Mouse (Mus musculus): ENCODE data around the gene Spata31d1b. TPM values are rescaled to one million over a fixed set of nuclear protein-coding genes. Genes with fewer than 3 reads are reported as not detected.
"Not testable (repeated sequence)": the region's sequence is repeated elsewhere in the genome, so short reads cannot be mapped to it uniquely, and the experiment has no call there.

Gene Spata31d1b
- total RNA-seq, 2 experiments from 2014 or later, result not detected

DNA sequence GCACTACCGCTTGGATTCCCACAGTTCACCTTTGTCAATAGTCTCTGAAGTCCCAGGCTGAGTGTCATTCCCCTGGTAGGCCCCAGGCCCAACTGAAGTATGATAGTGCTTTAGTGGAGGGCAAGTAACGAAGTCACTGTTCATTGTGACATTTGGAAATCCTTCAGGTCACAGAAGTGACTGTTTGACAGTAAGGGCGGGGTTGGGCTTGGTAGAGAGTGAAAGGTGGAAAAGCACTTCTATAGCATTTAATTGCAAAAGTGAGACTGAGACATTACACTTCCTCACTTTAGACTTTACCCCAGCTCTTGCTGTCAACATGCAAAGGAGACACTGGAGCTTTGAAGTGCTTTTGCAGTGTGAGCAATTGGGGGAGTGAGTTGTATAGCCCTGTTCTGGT lies 18.1 kb upstream of the Spata31d1b start, which contains the start of gene 4921517D22Rik:
Gene 4921517D22Rik, minus strand, starts transcription at position 101 of the 400 bp plus-strand sequence.
- no peak for DNase-seq (ENCODE audit: low spot score)

DNA sequence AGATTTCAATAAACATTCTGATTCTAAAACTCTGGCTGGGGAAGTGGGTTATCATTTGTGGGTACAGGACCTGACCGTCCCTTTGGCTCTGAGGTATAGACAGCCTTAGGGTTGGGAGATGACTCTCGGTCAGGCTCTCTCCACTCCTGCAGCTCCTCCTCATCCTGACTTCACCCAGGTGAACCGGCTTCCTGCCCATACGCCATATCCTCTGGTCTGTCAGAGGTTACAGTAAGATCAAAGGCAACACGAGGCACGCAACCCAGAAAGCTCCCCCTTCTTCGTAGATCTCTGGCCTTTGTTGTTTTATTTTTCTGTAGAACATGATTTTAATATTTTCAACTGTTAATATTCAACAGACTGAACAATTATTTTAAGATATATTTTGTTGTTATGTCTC lies 16.3 kb upstream of the Spata31d1b start:
- no peak for DNase-seq (ENCODE audit: low spot score)

DNA sequence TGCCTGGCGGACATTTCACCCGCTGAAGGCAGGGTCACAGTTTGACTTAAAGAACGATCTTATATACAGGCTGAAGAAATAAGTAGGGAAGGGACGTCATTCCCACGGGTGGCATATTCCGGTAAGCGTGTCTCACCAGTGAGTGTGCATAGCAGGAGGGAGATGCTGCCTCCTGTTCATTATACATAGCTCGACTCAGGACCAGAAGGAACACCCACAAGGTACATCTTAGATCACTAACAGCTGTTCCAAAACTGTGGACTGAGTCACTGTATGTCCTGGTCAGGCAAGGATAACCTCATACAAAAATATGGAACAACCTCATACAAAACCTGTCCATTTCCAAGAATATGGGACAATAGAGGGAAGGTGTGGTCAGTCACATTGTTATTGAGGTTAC lies 13.0 kb upstream of the Spata31d1b start:
- DNase-seq (ENCODE audit: low spot score), result no peak

- DNase-seq (ENCODE audit: low spot score), result not testable (repeated sequence)
These were observed 11.9 kb upstream of the Spata31d1b start for GRCm38 (mm10) chr13:59700137-59700536.

- no peak for DNase-seq (ENCODE audit: low spot score)
These were observed 8.6 kb upstream of the Spata31d1b start for GRCm38 (mm10) chr13:59703514-59703913.

DNA sequence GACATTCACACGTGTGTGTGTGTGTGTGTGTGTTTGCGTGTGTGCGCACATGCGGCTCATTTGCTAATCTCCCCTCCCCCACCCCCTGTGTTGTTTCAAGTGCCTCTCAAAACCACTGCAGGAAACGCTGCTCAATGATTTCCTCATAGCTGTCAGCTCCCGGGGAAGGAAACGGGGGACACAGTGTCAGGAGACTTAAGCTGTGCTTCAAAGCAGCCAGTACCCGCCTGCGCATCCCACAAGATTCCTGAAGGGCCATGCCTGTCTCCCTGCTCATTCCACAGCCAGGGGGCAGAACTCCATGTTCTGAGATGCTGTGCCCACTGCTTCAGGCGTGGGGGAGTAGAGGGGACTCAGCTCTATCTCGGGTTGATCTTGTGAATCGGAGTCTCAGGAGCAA lies 7.5 kb upstream of the Spata31d1b start:
- no peak for DNase-seq (ENCODE audit: low spot score)

- no peak for DNase-seq (ENCODE audit: low spot score)
These were observed 1.9 kb upstream of the Spata31d1b start, which contains the start of gene Spata31d1a for GRCm38 (mm10) chr13:59710230-59710629. Gene Spata31d1a (minus strand): TSS chr13:59710330.

GRCm38 (mm10) chr13:59713710-59714109 lies 1.6 kb downstream of the Spata31d1b start:
- DNase-seq (ENCODE audit: low spot score), result no peak

- DNase-seq (ENCODE audit: low spot score), result not testable (repeated sequence)
These were observed 6.9 kb downstream of the Spata31d1b start for GRCm38 (mm10) chr13:59718857-59719440.

- DNase-seq (ENCODE audit: low spot score), result no peak
These were observed 7.4 kb downstream of the Spata31d1b start for GRCm38 (mm10) chr13:59719475-59719874.

DNA sequence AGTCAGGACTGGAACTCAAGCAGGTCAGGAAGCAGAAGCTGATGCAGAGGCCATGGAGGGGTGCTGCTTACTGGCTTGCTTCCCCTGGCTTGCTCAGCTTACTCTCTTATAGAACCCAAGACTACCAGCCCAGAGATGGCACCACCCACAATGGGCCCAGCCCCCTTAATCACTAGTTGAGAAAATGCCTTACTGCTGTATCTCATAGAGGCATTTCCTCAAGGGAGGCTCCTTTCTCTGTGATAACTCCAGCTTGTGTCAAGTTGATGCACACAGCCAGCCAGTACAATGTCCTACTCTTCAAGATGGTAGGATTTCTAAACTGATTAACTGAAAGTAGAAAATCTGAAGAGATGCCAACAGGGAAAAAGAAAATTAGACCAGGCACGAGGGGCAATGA lies 10.0 kb downstream of the Spata31d1b start:
- not testable (repeated sequence) for DNase-seq (ENCODE audit: low spot score)

GRCm38 (mm10) chr13:59726139-59726867 lies 14.2 kb downstream of the Spata31d1b start:
- DNase-seq (ENCODE audit: low spot score), result no peak

DNA sequence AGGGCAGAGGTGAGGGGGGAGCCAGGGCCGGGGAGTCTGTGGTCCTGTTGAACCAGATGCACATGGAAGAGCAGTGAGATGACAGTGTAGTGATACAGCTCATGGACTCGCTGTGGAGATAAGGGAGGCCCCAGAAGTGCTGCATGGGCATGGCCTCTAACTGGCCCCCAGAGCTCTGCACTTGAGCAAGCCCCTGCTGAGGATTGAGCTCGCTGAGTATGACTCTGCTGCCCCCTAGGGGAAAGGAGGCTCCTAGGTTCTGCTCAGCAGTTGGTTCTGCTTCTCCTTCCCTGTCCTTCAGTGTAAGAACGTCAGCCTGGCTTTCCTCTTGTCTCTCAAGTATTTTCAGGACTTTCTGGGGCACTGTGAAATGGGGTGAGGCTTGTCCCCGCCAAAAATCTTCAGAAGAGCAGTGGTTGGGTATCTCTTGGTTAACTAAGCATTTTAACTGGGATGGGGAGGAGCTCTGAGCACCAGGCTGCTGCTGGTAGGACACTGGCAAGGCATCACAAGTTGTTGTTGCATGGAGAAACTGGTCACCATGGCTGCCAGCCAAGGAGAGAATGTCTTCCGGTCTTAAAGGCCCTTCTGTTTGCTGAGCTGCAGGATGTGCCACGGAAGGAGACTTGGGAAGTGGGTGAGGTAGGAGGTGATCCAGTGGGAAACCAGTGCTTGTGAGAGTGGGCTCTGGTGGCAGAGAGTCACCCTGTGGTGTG lies 16.5 kb downstream of the Spata31d1b start:
- peak; percentile 80 for DNase-seq (ENCODE audit: low spot score)

DNA sequence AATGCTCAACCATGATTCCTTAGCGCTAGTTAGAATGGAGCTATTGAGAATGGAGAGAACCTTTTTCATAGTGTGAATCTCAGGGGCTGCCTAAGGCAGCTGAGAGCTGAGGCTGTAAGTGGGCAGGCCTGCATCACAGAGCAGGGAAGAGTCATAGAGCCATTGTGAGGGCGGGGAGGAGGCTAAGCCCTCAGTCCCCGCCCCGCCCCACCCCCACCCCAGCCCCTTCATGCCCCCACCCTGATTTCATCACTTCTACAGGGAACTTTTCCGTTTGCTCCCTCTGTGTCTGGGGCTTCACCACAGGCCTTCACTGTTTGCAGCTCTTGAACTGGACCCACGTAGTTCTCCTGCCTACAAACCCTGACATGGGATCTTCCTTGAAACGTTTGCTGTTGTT lies 19.6 kb downstream of the Spata31d1b start, which contains the start of gene Spata31d1d:
Gene Spata31d1d, minus strand, starts transcription at position 101 of the 400 bp plus-strand sequence.
- DNase-seq (ENCODE audit: low spot score), result no peak

DNA sequence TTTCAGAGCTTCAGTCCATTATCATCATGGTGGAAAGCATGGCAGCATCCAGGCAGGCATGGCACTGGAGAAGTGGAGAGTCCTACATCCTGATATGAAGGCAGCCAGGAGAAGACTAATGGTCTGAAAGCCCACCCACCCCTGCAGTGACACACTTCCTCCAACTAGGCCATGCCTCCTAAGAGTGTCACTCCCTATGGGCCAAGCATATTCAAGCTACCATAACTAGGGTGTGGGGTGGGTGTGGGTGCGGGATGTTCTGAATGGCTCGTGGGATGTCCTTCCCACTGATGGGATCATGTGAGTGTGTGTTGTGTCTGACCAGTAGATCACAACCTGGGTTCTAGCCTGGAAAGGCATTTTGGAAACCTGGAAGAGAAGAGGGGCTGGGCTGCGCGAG lies 21.9 kb downstream of the Spata31d1b start:
- DNase-seq (ENCODE audit: low spot score), result no peak

GRCm38 (mm10) chr13:59734347-59734746 lies 22.3 kb downstream of the Spata31d1b start:
- DNase-seq (ENCODE audit: low spot score), result not testable (repeated sequence)

DNA sequence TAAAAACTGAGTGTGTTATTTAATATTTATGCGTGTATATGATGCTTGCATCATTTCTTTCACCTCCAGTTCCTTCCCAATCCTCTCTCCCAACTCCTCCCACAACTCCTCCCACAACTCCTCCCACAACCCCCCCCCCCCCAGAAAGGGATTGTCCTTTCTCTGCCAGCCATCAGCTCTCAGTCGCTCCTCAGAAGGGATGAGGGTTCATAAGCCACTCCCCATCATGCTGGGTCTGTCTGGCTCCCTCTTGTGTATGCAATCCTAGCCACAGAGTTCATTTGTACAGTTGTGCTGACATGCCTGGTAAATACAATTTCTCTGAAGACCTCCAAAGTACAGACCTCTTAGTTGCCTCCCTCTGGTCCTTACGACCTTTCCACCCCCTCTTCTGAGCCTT lies 23.1 kb downstream of the Spata31d1b start:
- no peak for DNase-seq (ENCODE audit: low spot score)

GRCm38 (mm10) chr13:59738455-59738854 lies 26.4 kb downstream of the Spata31d1b start:
- no peak for DNase-seq (ENCODE audit: low spot score)

DNA sequence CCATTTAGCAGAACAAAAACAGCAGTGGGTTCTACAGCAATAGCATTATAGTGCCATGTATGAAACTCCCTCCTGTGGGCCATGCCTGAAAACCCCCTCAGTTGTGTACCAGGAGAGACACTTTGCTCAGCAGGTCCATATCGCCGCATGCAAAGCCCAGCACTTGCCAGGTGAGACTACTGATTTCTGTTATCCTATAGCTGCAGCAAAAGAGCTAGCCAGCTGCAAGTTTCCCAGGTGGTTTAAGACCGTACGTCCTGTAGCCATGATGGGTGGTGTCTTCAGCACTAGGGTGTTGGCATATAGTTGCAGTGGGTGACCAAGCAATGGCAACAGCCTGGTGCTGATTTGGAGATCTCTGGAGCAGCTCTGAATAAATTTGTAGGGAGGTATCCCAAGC lies 27.3 kb downstream of the Spata31d1b start:
- no peak for DNase-seq (ENCODE audit: low spot score)

DNA sequence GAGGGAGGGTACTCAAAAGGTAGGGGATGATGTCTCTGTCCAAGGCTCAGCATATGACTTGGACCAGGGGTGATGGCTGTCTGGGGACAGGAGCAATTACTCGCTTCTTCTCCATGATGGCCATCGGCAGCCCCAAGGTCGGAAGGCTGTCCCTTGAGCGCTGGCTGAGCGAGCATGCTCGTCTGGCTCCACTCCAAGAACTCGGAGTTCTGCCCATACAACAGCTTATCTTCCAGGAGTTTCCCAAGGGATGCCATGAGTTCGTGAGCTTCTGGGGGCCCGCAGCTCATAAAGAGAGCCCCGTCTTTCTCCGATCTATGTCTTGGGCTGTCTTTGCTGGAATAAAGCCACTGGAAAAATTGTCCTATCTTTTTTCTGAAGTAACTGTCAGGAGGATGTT lies 29.0 kb downstream of the Spata31d1b start:
- peak; percentile 53 for DNase-seq (ENCODE audit: low spot score)

DNA sequence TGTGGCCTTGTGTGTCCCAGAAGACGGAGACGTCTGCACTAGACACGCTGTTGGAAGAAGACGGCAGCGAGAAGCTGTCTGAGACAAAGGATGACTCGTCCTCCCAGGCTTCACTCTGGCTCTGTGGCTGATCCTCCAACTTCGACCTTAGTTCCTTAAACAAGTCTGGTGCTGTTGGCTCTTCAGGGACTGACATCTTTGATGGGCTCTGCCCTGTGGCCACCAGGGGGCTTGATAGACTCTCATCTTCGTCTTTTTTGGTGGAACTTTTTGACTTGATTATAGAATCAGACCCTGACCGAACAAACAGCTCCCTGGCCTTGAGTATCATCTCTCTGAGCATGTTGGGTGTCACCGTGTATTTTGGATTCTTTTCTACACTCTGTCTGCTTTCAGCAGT lies 29.6 kb downstream of the Spata31d1b start:
- peak; percentile 11 for DNase-seq (ENCODE audit: low spot score)

DNA sequence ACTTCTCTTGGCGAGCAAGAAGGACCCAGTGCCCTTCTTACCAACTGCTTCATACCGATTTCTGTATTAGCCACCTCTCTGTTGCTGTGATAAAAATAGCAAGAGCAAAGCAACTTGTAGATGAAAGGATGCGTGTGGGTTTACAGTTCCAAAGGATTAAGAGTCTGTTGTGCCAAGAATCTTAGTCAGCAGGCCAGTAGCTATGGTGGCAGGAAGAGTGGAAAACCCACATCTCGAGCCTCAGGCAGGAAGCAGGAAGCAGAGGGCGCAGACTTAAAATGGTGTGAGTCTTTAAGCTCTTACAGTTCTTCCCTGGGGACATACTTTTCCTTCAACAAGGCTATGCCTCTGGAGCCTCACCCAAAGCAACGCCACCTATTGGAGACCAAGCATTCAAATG lies 33.4 kb downstream of the Spata31d1b start:
- DNase-seq (ENCODE audit: low spot score), result no peak
